Mouse (Mus musculus): ENCODE data around the gene Fam107b. TPM values are rescaled to one million over a fixed set of nuclear protein-coding genes. Genes with fewer than 3 reads are reported as not detected.

The Fam107b gene
- total RNA-seq, 2 experiments from 2014 or later, result 8.6 to 9.6 TPM

DNA sequence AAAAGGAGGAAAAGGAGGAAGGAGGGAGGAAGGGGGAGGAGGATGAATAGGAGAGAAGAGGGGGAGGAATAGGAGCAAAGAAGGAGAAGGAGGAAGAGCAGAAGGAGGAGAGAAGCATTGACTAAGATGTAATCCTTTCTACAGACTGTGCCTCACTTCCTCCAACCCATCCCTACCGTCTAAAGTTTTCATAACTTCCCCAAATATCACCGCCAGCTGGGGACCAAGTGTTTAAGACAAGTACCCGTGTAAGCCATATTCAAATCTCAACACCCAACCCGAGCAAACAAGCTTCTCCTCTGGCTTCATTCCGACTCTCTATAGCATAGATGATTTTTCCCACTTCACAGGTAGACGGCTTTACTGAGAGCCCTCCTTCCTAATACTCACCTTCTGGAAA, 86.5 kb downstream of the Fam107b start:
- DNase-seq (ENCODE audit: low spot score in 2 of 2), result no peak
- intact Hi-C loops (cut with DNase I), result no loop called here

DNA sequence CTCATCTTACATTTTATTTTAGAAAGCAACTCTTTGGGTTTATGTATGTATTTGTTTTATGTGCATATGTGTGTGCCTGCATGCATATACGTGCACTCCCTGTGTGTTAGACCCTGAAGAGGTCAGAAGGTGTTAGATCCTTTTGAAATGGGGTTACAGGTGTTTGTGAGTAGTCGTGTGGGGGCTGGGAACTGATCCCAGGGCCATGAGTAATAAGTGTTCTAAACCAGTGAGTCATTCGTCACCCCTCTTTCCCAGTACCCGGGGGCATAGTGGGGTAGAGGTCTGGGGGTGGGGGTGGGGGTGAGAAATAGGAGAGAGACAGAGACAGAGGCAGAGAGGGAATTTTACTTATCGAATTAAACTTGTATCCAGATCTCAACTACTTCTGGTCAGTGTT, 87.1 kb downstream of the Fam107b start:
- no peak for DNase-seq (ENCODE audit: low spot score in 2 of 2)
- intact Hi-C loops (cut with DNase I), result no loop called here

DNA sequence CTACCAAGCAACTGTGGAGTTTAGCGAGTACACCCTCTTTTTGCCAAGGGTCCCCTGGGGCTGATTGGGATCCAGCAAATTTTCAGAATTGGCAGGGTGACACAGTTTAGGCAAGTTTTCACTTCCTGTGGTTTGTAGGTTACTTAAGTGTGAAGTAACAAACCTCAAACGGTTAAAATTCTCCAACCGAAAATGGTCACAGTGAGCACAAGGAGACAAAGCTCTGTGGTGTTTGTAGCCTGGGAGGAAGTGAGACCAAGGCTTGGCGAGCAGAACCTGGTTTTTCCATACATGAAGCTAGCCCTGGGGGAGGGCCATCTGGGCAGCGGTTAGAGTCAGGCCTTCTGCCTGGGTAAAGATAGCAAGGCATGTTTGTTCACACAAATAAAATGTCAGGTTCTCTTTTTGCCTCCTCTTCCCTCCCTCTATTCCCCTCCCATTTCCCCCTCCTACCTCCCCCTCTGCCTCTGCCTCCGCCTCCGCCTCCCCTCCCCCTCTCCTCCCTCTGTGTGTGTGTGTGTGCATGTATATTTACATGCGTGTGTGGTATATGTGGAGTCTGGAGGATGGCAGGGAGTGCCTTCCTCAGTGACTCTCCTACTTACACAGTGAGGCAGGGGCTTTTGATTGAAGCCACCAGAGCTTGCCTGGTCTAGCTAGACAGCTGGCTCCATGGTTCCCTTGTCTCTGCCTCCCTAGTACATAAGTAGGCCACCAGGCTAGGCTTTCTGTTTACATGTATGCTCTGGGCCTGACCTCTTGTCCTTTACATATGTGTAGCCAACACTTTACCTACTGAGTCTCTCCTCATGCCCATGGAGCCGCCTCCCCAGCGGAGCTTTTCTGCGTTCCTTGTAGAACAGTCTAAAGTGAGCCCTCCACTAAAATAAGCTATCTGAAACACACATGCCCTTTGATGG, 87.8 kb downstream of the Fam107b start:
- peak in 1 of 2 experiments; percentile 50 for DNase-seq (ENCODE audit: low spot score in 2 of 2)
- intact Hi-C loops (cut with DNase I), result no loop called here

DNA sequence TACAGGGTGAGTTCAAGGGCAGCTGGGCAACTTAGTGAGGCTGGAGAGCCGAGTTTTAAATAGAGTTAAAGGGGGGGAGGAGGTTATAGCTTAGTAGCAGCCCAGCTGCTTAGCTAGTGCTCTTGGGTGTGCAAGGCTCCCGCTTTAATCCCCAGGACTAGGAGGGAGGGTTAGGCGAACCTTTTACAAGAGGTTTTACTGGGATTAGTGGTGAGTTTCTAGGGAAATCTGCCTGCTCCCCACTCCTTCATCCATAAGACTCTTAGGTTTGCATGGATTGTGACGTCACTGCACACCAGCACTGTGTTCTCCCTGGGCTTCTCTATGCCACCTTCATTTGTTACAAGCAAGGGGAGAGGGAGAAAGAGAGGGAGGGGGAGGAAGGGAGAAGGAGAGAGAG, 88.6 kb downstream of the Fam107b start:
- intact Hi-C loops (cut with DNase I), result no loop called here
- no peak for DNase-seq (ENCODE audit: low spot score in 2 of 2)

DNA sequence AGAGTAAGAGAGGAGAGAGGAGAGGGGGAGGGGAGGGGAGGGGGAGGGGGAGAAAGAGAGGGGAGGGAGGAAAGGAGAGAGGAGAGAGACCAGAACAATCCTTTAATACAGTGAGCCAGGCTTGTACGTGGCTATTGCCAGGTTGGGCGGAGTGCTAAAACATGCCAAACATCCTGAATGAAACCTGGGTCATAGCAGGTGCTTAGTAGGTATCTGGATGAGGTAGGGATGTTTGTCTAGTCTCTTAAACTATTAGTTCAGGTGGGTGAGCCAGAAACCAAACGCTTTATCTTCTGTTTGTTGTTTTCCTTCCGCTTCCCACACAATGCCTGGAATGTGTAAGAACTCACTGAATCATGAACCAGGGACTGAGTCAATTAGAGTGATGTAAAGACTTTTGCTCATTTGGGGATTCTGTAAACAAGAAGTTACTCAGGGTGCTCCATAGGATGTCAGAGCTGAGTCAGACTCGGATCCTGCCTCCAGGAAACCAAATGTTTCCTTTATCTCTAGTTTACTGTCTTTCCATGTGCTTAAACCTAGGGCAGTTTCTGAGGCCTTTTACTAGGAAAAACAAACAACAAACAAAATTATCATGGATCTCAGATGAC, 89.1 kb downstream of the Fam107b start:
- intact Hi-C loops (cut with DNase I), result no loop called here
- no peak for DNase-seq (ENCODE audit: low spot score in 2 of 2)

DNA sequence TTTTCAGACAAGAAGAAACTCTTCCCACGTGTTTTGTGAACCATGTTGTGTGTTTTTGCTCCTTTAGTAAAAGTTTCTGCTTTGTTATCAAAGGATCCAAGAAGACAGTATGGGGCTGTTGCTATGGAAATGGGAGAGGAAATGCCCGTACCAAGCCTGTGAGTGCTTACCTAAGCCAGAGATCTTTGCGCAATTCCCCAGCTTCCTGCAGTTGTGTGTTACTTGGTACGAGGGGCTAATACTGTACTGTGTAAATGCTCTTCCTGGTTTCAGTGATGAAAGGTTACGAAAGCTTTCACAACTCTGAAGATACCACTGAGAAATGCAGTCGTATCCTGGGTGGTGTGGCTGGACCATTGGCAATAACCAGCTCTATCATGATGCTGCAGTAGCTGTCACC, 93.8 kb downstream of the Fam107b start:
- DNase-seq (ENCODE audit: low spot score in 2 of 2), result no peak
- intact Hi-C loops (cut with DNase I), result no loop called here

DNA sequence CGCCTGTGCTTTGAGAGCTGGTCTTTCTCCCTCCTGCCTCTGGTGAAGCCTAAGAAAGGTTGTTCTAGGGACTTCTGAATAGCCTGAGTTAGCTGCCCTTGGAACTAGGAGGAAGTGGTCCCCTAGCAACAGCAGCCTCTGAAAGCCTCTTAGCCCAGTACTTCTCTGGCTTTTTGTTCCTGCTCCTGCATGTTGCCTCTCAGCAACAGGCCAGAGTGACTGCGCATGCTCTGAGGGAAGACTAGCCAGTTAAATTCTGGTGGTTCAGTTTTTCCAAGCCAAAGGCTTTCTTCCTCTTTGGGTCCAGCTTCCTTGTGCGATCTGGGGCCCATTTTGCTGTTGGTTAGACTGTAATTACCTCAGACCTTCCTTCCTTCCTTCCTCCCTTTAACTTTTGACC, 98.4 kb downstream of the Fam107b start:
- intact Hi-C loops (cut with DNase I), result no loop called here
- peak; percentile 50 to 77 for DNase-seq (ENCODE audit: low spot score in 2 of 2)

DNA sequence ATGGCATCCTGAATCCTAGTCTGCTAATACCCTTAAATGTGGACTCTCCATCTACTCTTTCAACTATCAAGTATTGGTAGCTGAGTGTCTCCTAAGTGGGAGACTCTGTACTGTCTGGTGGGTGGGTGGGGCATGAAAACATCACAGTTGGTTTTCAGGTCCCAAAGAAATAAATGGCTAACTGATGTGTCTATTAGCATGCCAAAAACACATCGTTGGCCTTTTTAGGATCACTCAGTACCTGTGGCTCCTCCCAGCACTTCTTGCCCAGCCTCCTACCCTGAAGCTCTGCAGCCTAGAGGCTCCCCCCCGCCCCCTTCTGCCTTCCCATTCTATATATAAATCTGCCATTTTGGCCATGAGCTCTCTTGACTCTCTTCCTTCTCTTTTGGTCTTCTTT, 99.4 kb downstream of the Fam107b start:
- intact Hi-C loops (cut with DNase I), result no loop called here
- DNase-seq (ENCODE audit: low spot score in 2 of 2), result no peak

DNA sequence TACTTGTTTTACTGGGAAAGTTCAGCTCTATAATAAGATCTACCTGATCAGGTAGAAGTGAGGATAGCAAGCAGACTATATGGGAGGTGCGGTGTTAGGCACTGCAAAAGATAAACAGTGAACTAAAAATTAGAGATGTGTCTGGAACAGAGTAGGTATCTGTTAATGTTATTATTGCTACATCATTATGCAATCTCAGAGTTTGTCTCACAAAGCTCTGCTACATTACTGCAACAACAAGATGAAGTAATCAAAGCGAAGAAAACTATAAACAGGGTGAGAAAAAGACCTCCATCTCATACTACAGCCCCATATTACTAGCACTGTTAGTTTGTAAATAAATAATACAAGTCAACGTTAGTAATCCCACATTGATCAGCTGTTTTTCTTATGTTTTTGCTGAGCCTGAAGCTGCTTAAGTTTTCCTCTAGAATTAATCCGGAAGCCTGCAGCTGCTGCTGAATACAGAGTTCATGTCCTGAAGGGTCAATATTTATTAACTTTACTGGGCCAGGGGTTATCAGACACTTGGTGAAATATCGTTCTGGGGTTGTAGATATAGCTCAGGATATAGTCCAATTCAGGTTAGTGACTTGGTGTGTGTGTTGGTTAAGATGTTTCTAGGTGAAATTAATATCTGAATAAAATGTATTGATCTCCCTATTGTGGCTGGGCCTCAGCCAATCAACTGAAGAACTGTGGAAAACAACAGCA, 102.5 kb downstream of the Fam107b start:
- DNase-seq (ENCODE audit: low spot score in 2 of 2), result no peak
- intact Hi-C loops (cut with DNase I), result no loop called here

DNA sequence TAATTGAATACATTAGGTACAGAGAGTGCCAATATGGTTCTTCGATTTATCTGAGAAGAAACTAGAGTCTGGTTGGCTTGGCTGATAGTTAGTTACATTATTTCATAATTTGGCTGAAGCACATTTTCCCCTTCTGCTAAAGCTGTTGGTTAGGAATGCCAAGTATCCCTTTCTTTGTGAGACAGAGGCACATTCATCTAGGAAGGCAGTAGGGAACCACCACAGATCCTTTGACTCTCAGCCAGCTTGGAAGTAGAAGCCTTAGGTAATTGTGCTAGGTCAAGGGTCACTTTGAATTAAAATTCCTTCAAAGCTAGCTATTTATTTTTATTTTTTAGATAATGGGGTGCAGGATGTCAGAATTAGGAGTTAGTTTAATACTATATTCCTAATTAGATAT, 105.2 kb downstream of the Fam107b start:
- no peak for DNase-seq (ENCODE audit: low spot score in 2 of 2)
- intact Hi-C loops (cut with DNase I), result no loop called here

DNA sequence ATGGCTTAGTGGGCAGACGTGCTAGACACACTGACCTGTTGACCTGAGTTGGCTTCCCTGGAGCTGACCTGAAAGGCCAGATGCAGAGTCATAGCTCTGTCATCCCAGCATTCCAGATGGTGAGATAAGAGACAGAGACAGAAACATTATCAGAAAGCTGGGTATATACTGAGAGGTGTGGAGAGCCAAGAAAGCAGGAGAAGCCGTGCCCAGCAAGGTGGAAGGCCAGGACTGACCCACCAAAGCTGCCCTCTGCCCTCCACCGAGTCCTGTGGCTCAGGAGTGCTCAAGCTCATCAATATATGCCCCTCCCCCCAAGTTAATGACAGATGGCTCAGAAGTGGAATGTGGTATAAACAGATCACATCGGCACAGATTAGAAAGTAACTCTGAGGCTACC, 112.4 kb downstream of the Fam107b start:
- intact Hi-C loops (cut with DNase I), result no loop called here
- no peak for DNase-seq (ENCODE audit: low spot score in 2 of 2)

DNA sequence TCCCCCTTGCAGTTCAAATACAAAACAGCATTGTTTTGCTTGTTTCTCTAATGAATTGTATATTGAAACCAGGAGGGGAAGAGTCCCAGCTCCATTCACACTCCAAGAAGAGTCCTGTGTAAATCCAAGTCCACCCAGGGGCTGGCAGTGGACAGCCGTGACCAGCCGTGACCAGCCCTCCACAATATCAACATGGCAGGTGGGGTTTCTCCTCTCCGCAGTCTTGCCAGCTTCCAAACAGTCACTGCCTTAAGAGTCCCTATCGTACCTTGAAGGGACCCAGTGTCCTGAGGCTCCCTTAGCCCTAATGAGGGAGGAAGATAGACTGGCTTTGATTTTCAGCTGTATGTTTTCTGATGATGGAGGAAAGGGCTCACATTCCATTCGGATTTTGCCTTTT, 113.1 kb downstream of the Fam107b start:
- intact Hi-C loops (cut with DNase I), result no loop called here
- DNase-seq (ENCODE audit: low spot score in 2 of 2), result no peak

DNA sequence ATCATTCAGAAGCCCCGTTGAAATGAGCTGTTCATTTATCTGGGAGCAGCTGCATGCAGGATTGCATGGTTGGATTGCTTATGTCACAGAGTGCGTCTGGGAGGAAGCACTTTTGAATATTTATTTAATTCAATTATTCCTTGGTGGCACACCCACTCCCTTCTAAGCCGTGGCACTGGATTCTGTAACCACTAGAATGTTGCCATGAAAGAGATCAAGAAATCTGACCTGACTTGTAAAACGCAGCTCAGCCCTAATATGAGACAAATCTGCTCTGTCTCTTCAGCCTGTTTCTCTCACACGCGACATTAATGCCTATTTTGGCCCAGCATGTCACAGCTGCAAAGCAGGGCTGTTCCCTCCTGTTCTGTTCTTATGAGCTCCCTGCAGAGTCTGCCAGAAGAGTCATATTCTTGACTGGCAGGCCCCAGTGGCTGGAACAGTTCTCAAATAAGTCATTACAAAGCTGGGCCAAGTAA, 113.5 kb downstream of the Fam107b start:
- no peak for DNase-seq (ENCODE audit: low spot score in 2 of 2)
- intact Hi-C loops (cut with DNase I), result no loop called here

DNA sequence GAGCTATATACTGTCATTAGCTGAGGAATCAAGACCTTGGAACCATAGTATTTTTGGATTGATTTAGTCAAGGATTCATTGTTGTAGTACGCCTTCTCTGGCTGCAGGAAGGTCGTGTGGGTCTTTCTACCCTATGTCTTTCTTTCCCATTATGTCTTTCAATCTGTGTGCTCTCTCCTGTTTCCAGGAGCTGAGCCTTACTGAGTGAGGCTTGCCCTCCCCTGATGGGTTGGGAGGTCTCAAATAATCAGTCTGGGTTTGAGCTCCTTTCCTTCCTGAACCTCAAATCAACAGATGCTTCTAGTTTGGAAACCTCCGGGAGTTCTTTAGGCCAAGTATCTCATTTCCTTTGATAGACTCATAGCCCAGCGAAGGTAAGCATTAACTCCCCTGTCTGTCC, 119.9 kb downstream of the Fam107b start:
- no peak for DNase-seq (ENCODE audit: low spot score in 2 of 2)
- intact Hi-C loops (cut with DNase I), result no loop called here

DNA sequence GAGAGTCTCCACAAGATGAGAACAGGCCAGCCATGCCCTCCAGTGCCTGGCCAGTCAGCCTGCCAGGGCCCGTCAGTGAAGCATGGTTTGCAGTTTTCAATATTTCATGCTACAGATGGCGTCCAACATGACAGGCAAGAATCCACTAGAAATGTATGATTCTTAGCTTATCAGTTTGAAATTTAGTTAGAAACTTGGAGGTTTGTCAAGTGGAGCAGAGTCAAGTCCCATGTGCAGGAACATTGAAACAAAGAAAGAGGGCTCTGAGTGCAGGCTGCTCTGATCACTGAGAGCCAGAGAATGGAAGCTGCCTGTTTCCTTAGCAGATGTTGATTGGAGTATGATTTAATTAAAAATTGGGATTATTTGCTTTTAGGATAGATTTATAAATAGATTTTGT, 122.5 kb downstream of the Fam107b start:
- intact Hi-C loops (cut with DNase I), result no loop called here
- no peak for DNase-seq (ENCODE audit: low spot score in 2 of 2)

DNA sequence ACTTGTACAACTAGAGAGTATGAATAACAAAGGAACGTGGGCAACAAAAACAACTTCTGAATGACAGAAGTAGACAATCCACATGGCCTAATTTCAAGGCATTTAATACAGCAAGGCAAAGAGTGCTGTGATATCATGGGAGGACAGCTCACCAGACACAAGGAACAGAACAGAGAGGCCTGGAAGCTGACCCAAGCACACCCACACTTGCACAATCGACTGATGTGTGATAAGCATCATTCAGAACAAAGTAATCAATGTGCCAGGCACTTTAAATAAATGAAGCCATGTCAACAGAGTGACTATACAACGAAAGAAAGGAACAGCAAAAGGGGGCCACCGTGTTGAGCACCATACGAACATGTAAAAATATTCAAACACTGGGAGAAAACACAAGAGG, 125.6 kb downstream of the Fam107b start:
- no peak for DNase-seq (ENCODE audit: low spot score in 2 of 2)
- intact Hi-C loops (cut with DNase I), result no loop called here

DNA sequence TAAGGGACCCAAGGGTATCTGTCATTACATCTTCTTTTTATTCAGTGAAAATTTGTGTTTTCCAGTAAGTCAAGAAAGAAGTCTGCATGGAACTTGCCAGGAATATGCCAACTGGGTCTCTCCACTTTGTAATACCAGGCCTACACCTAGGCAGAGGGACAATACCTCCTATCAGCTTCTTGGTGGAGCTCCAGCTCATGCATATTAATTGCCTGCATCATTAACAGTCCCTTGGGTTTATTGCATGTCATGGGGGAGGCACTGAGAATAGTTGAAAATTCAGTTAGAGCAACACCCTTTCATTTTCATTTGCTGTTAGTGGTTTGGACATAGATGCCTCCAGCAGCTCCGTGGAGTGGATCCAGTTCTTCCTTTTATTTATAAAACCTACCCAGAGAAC, 130.1 kb downstream of the Fam107b start:
- no peak for DNase-seq (ENCODE audit: low spot score in 2 of 2)
- intact Hi-C loops (cut with DNase I), result no loop called here

DNA sequence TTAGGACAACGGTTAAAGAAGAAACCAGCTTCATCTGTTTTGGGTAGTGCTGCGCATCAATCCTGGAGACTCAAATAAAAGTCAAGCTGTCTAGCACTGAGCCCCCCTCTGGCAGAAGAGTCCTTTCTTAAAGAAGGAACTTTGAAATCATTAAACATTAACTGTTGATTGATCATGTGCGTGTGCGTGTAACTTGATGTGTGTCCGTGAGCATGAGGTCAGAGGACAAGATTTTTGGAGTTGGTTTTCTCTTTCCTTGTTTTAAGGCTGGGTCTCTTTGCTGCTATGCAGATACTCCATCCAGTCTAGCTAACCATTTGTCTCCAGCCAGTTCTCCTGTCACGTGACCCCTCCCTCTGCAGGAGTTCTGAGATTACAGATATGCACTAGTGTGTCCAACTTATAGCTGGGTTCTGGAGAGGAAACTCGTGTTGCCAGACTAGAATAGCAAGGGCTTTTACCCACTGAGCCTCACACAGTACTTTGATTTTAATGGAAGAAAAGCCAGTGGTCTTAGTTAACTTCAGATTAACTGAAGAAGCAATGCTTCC, 132.4 kb downstream of the Fam107b start:
- DNase-seq (ENCODE audit: low spot score in 2 of 2), result no peak
- intact Hi-C loops (cut with DNase I), result no loop called here

DNA sequence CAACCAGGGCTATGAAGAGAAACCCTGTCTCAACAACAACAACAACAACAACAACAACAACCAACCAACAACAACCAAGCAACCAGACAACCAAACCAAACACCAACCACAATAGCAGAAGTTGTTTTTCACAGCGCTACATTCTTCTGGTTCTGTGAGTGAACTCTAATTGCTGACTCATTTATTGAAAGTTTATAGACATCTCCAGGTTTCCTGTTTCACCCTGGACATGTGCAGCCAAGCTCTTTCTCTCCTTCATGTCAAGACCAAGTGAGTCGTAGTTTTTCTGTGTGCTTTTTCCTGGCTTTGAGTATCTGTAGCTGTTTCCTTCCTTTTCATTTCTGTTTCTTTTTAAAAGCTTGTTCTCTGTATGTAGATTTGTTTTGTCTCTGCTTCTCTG, 133.5 kb downstream of the Fam107b start:
- no peak for DNase-seq (ENCODE audit: low spot score in 2 of 2)
- intact Hi-C loops (cut with DNase I), result no loop called here

Data from left cerebral cortex, postnatal 25 days (tissue).